Mouse (Mus musculus): ENCODE results near the gene Sult4a1. TPM values are rescaled to one million over a fixed set of nuclear protein-coding genes. Genes with fewer than 3 reads are reported as not detected.

The Sult4a1 gene
- polyA plus RNA-seq, 1 experiment, result 96.9 TPM

- TF ChIP-seq CTCF (IDR thresholded peaks at IDR 0.05; ENCODE audit: borderline replicate concordance, extremely low read depth, insufficient read depth, insufficient read length), result no peak
- TF ChIP-seq POLR2A (IDR thresholded peaks at IDR 0.05; ENCODE audit: borderline replicate concordance, extremely low read depth, insufficient read depth, insufficient read length, poor library complexity, severe bottlenecking), result no peak
- no peak for DNase-seq (ENCODE audit: low read depth)
Observed at GRCm38 (mm10) chr15:84070116-84070676, 35.4 kb downstream of the Sult4a1 start.

- peak; percentile 73 for DNase-seq (ENCODE audit: low read depth)
- TF ChIP-seq POLR2A (IDR thresholded peaks at IDR 0.05; ENCODE audit: borderline replicate concordance, extremely low read depth, insufficient read depth, insufficient read length, poor library complexity, severe bottlenecking), result no peak
- no peak for TF ChIP-seq CTCF (IDR thresholded peaks at IDR 0.05; ENCODE audit: borderline replicate concordance, extremely low read depth, insufficient read depth, insufficient read length)
Observed at GRCm38 (mm10) chr15:84069455-84070050, 36.0 kb downstream of the Sult4a1 start.

GRCm38 (mm10) chr15:84065701-84066100, 39.9 kb downstream of the Sult4a1 start:
- TF ChIP-seq POLR2A (IDR thresholded peaks at IDR 0.05; ENCODE audit: borderline replicate concordance, extremely low read depth, insufficient read depth, insufficient read length, poor library complexity, severe bottlenecking) (no peak), CTCF (IDR thresholded peaks at IDR 0.05; ENCODE audit: borderline replicate concordance, extremely low read depth, insufficient read depth, insufficient read length) (peak; percentile 39; the same call in 1 of the 2 replicates)
- no peak for DNase-seq (ENCODE audit: low read depth)

- DNase-seq (ENCODE audit: low read depth), result peak; percentile 86
Observed at GRCm38 (mm10) chr15:84065140-84065539, 40.4 kb downstream of the Sult4a1 start, which contains the start of gene Efcab6. Gene Efcab6 (minus strand): TSS chr15:84065379.

GRCm38 (mm10) chr15:84058841-84059240, 46.7 kb downstream of the Sult4a1 start:
- TF ChIP-seq CTCF (IDR thresholded peaks at IDR 0.05; ENCODE audit: borderline replicate concordance, extremely low read depth, insufficient read depth, insufficient read length), result no peak
- no peak for TF ChIP-seq POLR2A (IDR thresholded peaks at IDR 0.05; ENCODE audit: borderline replicate concordance, extremely low read depth, insufficient read depth, insufficient read length, poor library complexity, severe bottlenecking)
- peak; percentile 43 for DNase-seq (ENCODE audit: low read depth)

More at GRCm38 (mm10) chr15:84065140-84065539, 40.4 kb downstream of the Sult4a1 start, which contains the start of gene Efcab6:
- TF ChIP-seq POLR2A (IDR thresholded peaks at IDR 0.05; ENCODE audit: borderline replicate concordance, extremely low read depth, insufficient read depth, insufficient read length, poor library complexity, severe bottlenecking) (no peak), CTCF (IDR thresholded peaks at IDR 0.05; ENCODE audit: borderline replicate concordance, extremely low read depth, insufficient read depth, insufficient read length) (no peak)

- no peak for DNase-seq (ENCODE audit: low read depth)
- TF ChIP-seq POLR2A (IDR thresholded peaks at IDR 0.05; ENCODE audit: borderline replicate concordance, extremely low read depth, insufficient read depth, insufficient read length, poor library complexity, severe bottlenecking), result no peak
- peak; percentile 43; the same call in 1 of the 2 replicates for TF ChIP-seq CTCF (IDR thresholded peaks at IDR 0.05; ENCODE audit: borderline replicate concordance, extremely low read depth, insufficient read depth, insufficient read length)
Observed at GRCm38 (mm10) chr15:84056083-84056482, 49.5 kb downstream of the Sult4a1 start.

GRCm38 (mm10) chr15:84053859-84054258, 51.7 kb downstream of the Sult4a1 start:
- peak; percentile 92 for DNase-seq (ENCODE audit: low read depth)
- no peak for TF ChIP-seq POLR2A (IDR thresholded peaks at IDR 0.05; ENCODE audit: borderline replicate concordance, extremely low read depth, insufficient read depth, insufficient read length, poor library complexity, severe bottlenecking)
- peak; percentile 96 for TF ChIP-seq CTCF (IDR thresholded peaks at IDR 0.05; ENCODE audit: borderline replicate concordance, extremely low read depth, insufficient read depth, insufficient read length)

- no peak for DNase-seq (ENCODE audit: low read depth)
- TF ChIP-seq POLR2A (IDR thresholded peaks at IDR 0.05; ENCODE audit: borderline replicate concordance, extremely low read depth, insufficient read depth, insufficient read length, poor library complexity, severe bottlenecking) (no peak), CTCF (IDR thresholded peaks at IDR 0.05; ENCODE audit: borderline replicate concordance, extremely low read depth, insufficient read depth, insufficient read length) (no peak)
Observed at GRCm38 (mm10) chr15:84053240-84053639, 52.3 kb downstream of the Sult4a1 start.

GRCm38 (mm10) chr15:84052390-84052789, 53.2 kb downstream of the Sult4a1 start:
- DNase-seq (ENCODE audit: low read depth), result no peak
- no peak for TF ChIP-seq CTCF (IDR thresholded peaks at IDR 0.05; ENCODE audit: borderline replicate concordance, extremely low read depth, insufficient read depth, insufficient read length)
- no peak for TF ChIP-seq POLR2A (IDR thresholded peaks at IDR 0.05; ENCODE audit: borderline replicate concordance, extremely low read depth, insufficient read depth, insufficient read length, poor library complexity, severe bottlenecking)

- TF ChIP-seq POLR2A (IDR thresholded peaks at IDR 0.05; ENCODE audit: borderline replicate concordance, extremely low read depth, insufficient read depth, insufficient read length, poor library complexity, severe bottlenecking) (no peak), CTCF (IDR thresholded peaks at IDR 0.05; ENCODE audit: borderline replicate concordance, extremely low read depth, insufficient read depth, insufficient read length) (no peak)
- DNase-seq (ENCODE audit: low read depth), result no peak
Observed at GRCm38 (mm10) chr15:84049570-84049969, 56.0 kb downstream of the Sult4a1 start.

- TF ChIP-seq CTCF (IDR thresholded peaks at IDR 0.05; ENCODE audit: borderline replicate concordance, extremely low read depth, insufficient read depth, insufficient read length), result no peak
- TF ChIP-seq POLR2A (IDR thresholded peaks at IDR 0.05; ENCODE audit: borderline replicate concordance, extremely low read depth, insufficient read depth, insufficient read length, poor library complexity, severe bottlenecking), result no peak
- DNase-seq (ENCODE audit: low read depth), result no peak
Observed at GRCm38 (mm10) chr15:84045562-84045961, 60.0 kb downstream of the Sult4a1 start.

GRCm38 (mm10) chr15:84037067-84037466, 68.5 kb downstream of the Sult4a1 start:
- no peak for TF ChIP-seq CTCF (IDR thresholded peaks at IDR 0.05; ENCODE audit: borderline replicate concordance, extremely low read depth, insufficient read depth, insufficient read length)
- DNase-seq (ENCODE audit: low read depth), result peak; percentile 67

Other genes starting within 250 kb of the Sult4a1 start
- 1.1 and 1.5 TPM in 2 replicates for gene Efcab6, start 40.4 kb downstream of the Sult4a1 start, polyA plus RNA-seq (2012; rRNA removed)
- not detected in 2 replicates for gene Pnpla5, start 17.4 kb upstream of the Sult4a1 start, polyA plus RNA-seq (2012; rRNA removed)
- gene Pnpla3, start 62.1 kb upstream of the Sult4a1 start, polyA plus RNA-seq (2012; rRNA removed), result 9.2 and 12.4 TPM in 2 replicates
- gene Samm50, start 86.5 kb upstream of the Sult4a1 start, polyA plus RNA-seq (2012; rRNA removed), result 18.7 and 30.8 TPM in 2 replicates
- 11.5 and 19.3 TPM in 2 replicates for gene Parvb, start 126.3 kb upstream of the Sult4a1 start, polyA plus RNA-seq (2012; rRNA removed)
- gene Parvg, start 218.3 kb upstream of the Sult4a1 start, polyA plus RNA-seq (2012; rRNA removed), result 1.3 and 1.5 TPM in 2 replicates